Mouse (Mus musculus): Measurements from ENCODE around the gene Trpm2.

DNA sequence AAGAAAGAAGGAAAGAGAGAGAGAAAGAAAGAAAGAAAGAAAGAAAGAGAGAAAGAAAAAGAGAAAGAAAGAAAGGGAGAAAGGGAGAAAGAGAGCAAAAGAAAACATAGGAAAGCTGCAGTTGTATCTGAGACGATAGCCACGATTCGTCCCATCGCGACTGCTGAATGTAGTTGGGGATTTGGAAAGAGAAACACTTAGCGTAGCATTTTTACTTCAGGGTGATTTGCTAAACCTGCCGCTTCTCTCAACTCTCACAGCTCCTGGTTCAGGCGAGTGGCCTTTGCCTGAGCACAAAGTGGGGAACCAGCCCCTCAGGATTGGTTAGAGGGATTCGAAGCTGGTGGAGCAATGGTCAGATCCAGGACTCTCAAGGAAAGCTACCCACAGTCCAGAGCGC, 40.0 kb upstream of the Trpm2 start:
- TF ChIP-seq CTCF (IDR thresholded peaks at IDR 0.05; ENCODE audit: low read depth) (no peak), EP300 (optimal IDR thresholded peaks at IDR 0.05) (no peak)

All from stomach, postnatal 0 days (tissue).